Mouse (Mus musculus) T-cell, adult 2 months (primary cell): Measurements from ENCODE around the gene Rpl41.
A peak's percentile ranks its signal among the peaks of the same experiment; 100 is the strongest.

ENCODE experiments used
- DNase-seq: peaks from one replicate; pipeline ENCODE4 v3.0.0; 2022; ENCODE audit warnings: low spot score

Rpl41 gene

DNA sequence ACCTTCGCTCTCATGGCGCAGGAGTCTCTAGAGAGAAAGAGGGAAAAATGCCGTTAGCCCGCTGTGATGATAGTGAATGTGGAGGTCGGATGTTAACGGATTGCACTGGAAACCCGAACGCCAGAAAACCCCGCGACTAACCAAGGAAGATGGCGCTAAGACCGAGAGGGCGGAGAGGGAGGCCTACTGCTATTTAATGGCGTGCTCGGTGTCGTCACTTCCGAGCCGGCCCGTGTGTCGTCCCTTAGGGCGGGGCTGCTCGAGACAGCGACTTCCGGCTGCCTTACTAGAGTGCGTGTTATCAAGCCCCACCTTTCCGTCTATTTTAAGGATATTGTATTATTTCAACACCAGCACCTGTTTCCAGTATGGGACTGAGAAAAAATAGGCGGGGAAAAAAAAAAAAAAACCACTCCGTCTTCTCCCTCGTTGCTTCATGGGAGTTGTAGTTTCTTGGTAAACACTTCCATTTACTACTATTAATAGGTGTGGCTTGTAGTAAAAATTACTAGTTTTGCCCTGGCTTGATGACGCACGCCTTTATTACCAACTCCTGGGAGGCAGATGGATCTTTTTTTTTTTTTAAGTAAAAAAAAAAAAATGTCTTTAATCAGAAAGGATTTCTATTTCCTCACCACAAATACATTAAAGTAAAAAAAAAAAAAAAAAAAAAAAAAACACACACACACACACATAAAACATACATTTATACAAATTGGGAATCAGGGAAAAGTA is at the start of gene Rpl41:
TSS of gene Rpl41 (minus strand) at position 359 of the 735 bp plus-strand sequence.
- peak; percentile 96 for DNase-seq

DNA sequence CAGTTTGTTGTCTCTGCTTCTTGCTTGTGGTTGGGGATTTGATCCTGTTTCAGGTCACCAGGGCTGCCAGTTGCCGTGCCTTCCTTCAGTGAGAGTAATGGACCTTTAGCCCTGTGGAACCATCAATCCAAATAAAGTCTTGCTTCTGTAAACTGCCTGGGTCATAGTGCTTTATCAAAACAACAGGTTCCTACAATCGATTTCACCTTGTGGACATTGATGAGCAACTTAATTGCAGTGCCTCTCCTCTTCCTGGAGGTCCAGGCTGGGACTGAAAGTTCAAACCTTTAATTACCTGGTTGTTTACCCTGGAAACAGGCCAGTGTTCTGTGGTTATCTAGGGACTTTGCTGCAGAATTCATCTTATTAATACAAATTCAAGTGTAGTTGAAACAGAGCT is 49.4 kb upstream of the Rpl41 start:
- no peak for DNase-seq

DNA sequence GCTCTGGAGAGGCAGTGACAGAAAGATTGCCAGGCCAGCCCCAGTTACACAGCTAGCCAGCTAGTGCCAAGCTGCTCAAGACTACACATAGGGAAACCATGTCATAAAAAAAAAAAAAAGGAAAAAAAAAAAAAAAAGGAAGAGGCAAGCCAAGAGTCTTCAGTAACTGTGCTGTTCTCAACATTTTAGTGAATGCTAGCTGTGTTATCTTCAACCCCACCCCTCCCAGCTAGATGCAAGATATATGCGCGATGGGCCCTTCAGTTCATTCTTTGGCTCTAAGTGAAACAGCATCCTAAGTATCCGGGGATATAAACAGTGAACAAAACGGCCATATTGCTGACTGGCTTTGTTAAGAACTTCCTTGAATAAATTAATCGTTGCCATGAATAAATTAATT is 43.7 kb upstream of the Rpl41 start:
- no peak for DNase-seq

DNA sequence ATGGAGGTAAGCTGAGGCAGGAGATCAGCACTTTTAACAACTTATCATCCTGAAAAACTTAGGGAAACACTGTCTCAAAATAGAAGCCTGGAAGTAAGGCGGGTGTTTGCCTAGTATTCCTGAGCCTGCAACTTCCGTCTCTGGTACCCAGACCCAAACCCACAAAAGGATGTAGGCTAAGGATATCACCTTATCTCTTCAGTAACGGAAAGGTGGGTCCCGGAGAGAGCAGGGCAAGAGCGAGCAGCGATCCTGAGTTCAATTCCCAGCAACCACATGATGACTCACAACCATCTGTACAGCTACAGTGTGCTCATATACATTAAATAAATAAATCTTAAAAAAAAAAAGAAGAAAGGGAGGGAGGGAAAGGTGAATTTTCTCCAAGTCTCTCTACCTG is 42.3 kb upstream of the Rpl41 start:
- no peak for DNase-seq

DNA sequence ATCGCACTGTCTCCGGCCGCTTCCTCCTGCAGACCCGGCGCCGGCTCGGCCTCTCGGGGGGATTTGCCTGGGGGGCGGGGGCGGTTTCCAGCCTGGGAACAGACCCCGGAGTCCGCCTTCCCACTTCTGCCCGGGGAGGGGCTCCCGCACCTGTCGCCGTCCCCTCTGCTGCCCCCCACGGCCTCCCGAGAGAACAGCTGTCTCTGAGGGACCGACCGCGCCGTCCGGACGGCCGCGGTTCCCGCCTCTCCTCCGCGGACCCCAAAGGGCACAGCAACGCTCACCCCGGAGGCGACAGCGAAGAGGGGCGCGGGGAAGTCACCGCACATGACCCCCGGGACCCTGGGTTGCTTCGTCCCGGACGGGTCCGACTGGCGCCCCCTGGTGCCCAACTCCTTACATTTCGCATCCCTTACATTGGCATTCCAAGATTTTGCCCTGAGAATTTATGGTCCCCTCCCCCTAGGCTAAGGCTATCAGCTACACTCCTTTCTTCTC is 41.1 kb upstream of the Rpl41 start:
- peak; percentile 12 for DNase-seq

DNA sequence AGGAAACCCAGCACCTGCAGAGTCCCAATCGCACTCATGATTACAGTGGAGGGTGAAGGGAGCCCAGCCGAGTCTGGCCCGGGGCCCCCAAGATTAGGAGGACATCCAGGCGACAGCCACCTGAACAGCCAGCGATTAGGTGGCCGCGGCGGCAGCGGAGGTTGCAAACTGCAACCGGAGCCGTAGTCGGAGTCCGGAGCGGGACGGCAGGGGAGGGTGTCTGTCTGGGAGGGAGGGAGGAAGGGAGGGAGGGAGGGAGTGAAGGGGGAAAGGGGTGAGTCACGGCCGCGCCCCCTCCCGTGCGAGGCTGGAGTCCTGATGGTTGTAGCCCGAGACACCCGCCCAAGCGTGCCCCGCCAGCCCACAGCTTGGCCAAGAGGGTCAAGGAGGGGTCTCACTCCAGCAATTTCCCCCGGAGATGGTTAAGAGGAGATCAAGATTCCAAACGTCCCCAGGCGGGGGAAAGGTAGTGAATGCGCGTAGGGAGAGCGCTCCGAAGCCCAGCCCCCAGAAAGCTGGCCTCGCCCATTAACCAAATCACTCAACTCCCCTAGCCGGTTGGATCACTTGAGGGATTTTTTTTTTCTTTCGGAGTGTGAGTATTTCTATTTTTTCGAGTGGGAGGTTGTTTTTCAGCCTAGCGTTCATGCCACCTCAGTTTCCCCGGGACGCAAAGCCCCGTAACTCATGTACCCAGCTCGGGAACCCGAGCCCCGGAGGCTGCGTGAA is 40.5 kb upstream of the Rpl41 start, which contains the start of gene Erbb3:
TSS of gene Erbb3 (minus strand) at position 189 of the 729 bp plus-strand sequence.
- peak; percentile 25 for DNase-seq

DNA sequence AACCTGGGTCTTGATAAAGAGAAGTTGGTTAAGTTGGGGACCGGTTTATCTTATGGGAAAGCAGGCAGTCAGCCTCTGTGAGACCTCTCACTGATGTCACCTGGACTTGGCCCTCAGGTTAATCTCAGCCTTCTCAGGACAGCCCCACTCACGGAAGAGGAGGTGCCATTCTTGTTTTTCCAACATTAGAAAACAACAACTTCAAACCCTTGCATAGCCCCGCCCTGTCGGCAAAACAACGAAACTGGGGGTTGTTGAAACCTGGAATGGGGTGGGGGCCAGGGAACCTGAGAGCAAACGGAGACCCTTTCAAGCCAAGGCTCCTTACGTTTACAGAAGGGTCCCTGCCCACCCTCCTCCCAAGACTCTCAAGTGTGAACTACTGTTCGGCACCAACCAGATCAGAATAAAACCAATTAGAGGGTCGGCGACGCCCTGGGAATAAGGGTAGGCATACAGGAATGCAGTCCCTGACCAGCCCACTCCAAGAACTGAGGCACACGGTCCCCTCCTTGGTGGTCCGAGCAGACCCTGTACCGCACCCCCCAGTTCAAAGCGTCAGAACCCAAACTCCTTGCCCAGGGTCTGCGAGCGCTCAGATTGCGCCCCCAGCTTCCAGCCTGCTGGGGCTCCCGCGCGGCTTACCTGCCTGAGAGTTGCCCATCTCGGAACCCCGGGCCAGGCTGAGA is 39.8 kb upstream of the Rpl41 start:
- no peak for DNase-seq

DNA sequence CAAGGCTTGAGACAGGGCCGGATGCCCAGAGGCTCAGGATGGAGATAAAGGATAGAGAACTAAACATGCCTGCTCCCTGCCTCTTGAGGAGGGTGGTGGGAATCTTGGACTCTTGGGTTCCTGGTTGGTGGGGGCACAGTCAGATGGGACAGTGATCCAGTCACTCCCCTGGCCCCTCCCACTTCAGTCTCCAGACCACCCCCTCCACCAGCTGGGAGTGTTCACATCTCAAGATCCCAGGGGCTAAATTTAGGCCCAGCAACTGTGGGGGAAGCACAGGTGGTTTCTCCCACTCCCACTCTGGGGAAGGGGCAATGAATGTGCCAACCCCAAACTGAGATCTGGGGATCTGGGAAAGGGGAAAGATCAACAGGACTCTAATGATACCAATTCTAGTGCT is 39.0 kb upstream of the Rpl41 start:
- DNase-seq = no peak

DNA sequence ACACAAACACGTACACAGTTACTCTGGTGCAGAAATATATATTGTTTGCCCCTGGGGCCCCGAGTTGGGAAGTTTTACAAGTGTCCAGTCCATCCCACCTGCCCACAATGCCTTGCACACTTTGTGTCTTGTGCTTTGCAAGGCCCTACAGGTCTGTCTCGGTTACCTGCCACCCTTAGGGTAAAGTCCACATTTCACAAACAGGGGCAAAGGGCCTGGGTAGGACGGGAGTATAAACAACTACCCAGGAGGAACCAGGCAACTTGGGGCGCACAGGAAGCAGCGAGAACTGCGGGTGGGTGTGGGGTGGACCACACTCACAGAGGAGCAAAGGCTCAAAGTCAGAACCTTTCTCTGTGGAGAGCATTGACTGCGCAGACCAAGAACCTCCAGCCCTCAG is 38.6 kb upstream of the Rpl41 start:
- no peak for DNase-seq

DNA sequence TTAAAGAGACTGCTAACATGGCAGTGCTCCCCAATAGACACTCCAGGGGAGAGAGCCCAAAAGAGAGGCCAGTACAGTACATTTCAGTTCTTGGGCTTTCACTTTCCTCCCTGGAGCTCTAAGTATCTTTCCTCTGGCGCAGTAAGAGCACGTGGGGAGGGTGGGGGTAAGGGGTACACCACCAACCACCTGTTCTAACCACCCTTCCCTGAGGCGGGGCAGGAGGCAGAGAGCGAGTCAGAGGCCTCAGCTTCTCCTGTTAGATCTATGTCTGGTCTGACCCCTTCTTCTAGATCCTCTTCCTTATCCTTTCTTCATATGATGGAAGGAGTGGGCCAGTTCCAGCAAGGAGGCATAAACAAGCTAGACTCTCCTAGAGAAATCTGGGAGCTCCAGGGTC is 38.0 kb upstream of the Rpl41 start:
- DNase-seq = no peak

DNA sequence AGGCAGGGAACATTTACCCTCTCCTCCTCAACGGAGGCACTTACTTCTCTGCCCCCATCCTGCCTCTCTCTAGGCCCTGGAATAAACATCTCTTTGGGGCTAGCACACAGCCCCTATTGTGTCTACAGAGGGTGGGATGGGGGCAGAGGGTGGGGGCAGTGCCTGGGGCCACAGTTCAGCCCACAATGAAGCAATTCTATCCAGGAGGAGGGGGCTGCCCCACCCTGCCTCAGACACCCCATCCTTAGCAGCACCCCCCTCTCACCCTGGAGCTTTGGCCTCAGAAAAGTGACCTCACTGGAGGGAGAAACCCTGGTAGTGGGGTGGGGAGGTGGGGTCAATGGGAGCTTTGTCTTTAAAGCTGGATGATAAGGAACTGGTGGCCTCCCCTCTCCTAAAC is 37.4 kb upstream of the Rpl41 start:
- no peak for DNase-seq

DNA sequence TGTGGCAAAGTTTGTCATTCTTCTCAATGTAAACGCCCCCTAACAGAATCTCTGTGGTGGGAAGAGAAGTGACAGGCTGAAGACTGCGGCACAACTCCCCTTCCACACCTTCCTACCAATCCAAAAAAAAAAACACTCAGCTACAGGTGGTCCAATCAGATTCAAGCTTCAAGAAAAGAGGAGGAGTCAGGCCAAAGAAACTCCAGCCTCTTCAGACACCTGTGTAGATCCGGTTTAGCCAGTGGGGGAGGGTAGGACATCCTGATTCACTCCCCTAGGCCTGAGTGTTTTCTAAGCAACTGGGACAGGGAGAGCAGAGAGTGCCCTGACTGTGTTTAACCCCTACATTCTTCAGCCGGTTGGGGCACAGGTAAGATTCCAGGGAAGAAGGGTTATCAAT is 35.3 kb upstream of the Rpl41 start:
- no peak for DNase-seq

DNA sequence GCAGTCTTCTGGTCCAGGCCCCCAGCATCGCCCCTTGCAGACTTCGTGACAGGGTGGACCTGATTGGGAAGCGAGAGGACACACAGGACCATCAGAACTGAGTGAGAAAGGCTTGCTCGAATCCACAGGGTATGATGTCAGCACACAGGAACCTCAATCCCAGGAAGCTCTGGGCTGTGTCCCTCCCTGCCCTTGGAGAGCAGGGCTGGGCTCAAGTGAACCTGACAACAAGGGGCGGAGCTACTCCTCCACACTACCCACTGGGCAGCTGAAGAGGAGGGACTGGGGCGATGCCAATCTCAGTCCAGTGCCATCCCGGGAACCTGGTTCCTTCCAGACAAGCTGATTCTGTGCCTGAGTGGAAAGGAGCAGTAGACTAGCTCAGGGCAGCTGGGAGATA is 34.5 kb upstream of the Rpl41 start:
- no peak for DNase-seq

DNA sequence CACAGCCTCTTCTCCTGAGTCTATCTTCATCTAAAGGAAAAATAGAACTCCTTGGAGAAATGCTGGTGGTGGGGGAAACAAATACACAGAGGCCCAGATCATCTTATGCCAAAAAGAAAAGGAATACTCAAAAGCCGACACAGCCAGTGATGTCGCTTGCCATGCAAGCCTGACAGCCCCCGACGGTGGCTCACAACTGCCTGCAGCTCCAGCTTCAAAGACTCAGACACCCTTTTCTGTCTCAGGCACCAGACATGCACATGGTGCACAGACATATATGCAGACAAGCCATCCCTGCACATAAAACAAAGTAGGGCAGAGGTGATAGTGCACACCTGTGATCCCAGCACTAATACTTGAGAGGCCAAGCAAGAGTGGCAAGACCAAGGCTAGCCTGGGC is 30.6 kb upstream of the Rpl41 start:
- no peak for DNase-seq

DNA sequence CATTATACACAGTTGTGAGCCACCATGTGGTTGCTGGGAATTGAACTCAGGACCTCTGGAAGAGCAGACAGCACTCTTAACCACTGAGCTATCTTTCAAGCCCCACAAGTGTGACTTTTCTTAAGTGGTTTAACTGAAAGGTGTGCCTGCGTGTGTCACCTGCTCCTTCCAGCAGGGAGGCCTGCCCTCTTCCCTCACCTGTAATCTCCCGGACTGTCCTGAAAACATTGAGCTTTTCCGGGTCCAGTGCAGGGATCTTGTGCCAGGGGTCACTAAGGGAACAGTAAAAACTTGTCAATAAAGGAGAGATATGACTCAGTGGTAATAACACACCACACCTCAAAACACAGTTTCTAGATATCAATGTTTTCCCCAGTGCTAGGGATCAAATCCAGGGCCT is 30.2 kb upstream of the Rpl41 start:
- DNase-seq = no peak

DNA sequence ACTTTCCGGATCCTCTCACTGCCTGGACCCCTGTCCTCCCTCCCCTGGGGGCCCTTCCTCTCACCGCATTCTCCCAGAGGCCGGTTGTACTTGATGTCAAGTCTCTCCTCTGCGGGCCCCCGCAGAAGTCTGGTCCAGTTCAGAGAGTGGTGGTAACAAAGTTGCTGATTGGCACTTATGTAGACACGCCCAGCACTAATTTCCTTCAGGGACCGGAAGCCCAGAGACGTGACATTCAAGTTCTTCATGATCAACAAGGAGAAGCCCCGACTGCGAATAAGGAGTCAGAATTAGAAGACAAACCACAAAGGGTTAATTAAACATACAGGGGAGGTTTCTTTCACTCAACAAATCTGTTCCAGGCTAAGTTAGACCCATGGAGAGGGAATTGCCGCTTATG is 29.2 kb upstream of the Rpl41 start:
- DNase-seq = no peak

DNA sequence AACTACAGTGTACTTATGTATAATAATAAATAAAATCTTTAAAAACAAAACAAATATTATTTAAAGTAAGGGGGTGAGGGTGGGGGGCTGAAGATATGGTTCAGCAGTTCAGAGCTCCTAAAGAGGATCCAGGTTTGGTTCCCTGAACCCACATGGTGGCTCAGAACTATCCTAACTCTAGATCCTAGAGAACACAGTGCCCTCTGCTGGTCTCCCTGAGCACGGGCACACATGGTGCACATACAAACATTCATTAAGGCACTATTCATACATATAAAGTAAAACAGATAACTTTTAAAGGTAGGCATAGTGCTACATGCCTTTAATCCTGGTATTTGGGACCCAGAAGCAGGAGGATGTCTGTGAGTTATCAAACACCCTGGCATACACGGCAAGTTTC is 26.0 kb upstream of the Rpl41 start:
- DNase-seq = no peak

DNA sequence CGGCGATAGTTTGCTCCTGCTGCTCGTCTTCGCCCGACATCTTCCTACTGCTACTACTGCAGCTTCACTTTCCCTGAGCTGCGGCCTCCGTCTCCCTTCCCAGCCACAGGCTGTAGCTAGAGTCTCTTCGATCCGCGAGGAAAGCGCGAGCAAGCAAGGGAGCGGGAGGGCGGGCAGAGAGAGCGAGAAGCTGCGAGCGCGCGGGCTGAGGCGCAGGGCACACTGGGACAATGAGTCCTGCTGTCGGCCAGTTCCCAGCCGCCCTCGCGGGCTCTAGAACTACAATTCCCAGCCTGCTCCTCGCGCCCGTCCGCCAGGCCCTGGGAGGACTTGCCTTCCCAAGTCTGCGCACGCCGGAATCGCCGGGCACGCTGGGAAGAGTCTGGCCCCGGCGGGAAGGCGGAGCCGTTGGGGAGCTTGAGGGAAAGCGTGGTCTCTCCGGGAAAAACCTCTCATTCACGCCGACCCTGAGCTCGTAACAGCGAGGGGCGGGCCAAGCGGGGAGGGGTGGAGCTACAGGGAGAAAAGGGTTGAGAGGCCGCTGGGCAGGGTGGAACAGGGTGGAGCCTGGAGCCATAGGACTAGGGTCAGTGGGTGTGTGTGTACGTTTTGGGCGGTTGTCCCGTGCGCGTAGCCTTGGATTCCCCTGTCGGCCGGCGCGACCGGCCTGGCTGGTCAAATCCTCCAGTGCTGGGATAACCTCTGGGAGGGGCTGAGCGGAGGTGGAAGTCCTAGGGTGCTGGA is 16.9 kb upstream of the Rpl41 start, which contains the start of gene Pa2g4:
TSS of gene Pa2g4 (minus strand) at position 200 of the 744 bp plus-strand sequence.
- peak; percentile 93 for DNase-seq

DNA sequence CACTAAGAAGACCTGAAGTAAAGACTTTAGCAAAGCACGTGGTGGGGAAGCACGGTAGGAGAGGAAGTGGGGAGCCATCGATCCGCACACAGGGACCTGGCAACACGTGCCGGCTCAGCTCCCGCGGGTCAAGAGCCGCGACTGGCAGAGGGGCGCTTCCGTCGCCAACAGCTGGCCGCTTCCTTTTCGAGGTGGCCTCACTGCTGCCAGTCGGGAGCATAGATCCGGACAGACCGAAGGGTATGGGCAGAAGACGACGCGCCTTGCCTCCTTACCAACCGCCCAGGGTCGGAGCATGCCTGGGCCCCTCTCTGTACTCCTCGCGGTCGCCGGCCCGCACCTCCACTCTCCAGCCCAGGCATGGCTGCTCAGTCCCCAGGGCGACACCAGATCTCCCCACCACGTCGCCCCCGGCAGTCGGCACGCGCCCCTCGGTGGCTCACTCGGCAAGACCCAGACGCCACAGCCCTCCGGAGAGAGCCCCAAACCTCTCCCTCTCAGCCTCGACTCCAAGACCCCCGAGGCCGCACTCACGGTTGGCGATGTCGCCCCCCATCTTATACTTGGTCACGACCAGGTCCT is 16.2 kb upstream of the Rpl41 start:
- DNase-seq = no peak

DNA sequence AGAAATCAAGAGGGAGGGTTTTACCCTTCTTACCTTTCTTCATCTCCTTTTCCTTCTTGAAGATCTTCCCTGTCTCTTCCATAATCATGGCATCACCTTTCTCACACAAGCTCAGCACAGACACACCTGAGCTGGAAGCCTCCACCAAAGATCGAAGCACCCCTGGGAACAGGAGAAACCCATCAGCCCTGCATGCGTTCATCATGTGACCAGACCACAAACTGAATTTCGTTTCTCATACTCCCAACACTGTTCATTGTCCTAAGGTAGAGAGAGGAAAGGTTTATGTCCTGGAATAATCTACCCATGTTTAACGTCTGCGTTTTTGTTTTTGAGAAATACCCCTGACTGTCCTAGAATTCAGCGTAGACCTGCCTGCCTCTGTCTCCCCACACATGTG is 14.4 kb upstream of the Rpl41 start:
- DNase-seq = no peak

DNA sequence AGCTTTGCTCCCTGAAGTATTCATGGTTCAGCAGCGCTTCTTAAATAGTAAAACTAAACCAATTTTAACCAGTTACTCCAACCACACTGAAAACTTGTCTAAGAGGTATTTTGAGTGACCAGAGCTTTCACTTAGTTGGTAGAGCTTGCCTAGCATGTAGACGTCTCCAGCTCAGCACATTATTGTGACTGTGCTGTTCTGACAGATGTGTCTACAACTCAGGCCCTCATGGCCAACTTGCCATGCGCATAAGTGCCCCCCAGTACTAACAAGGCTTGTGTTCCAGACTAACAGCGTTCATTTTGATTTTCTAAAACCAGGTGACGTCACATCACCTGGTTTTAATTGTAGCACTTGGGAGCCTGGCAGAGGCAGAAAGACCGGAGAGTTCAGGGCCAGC is 7.9 kb upstream of the Rpl41 start:
- no peak for DNase-seq

DNA sequence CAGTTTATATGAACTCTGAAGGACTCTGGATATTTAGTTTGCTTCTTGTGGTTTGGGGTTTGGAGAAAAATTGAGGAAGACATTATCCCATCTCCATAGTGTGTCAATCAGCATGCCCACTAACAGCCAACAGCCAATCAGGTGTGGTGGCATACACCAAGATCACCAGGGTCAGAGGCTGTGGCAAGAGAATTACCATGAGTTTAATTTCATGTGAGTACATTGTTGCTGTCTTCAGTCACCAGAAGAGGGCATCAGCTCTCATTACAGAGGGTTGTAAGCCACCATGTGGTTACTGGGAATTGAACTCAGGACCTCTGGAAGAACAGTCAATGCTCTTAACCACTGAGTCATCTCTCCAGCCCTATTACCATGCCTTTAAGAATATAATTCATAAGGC is 7.2 kb upstream of the Rpl41 start:
- no peak for DNase-seq
